Mouse (Mus musculus): Measurements from ENCODE around the gene Wdr25. TPM values are rescaled to one million over a fixed set of nuclear protein-coding genes. Genes with fewer than 3 reads are reported as not detected.

Gene Wdr25
- total and polyA plus RNA-seq, 3 experiments = 8.3 to 12.4 (median 10.8) TPM

- Histone ChIP-seq H3K9me3 (replicated peaks; ENCODE audit: low read length) (peaks cover 11% of the 10 kb centered on the region), H3K79me2 (replicated peaks; ENCODE audit: control insufficient read depth, extremely low read depth, insufficient read depth, poor library complexity, severe bottlenecking) (no peaks in the 10 kb centered on the region), H3K27me3 (replicated peaks) (peaks cover 2% of the 10 kb centered on the region), H3K27ac (ENCODE audit: insufficient read depth, low read depth) (no peak overlapping the region), H3K4me2 (ENCODE audit: insufficient read depth, low read depth, poor library complexity, severe bottlenecking) (no peak overlapping the region), H3K4me3 (replicated peaks in 1 of 3; ENCODE audit: low read depth in 2 of 3, low read length in 2 of 3, poor library complexity in 1 of 3) (no peak overlapping the region), H3K9ac (ENCODE audit: insufficient read depth, low read depth) (no peak overlapping the region), H3K4me1 (ENCODE audit: control insufficient read depth in 1 of 2, insufficient read depth in 2 of 2) (no peaks in the 10 kb centered on the region), H3K36me3 (replicated peaks in 1 of 2; ENCODE audit: control insufficient read depth in 1 of 2, insufficient read depth in 1 of 2, low read length in 1 of 2) (no peaks in the 10 kb centered on the region)
- TF ChIP-seq GABPA (IDR thresholded peaks at IDR 0.05; ENCODE audit: insufficient replicate concordance, low read depth, low read length) (no peak), USF1 (IDR thresholded peaks at IDR 0.05; ENCODE audit: low read depth, low read length) (no peak), E2F4 (IDR thresholded peaks at IDR 0.05; ENCODE audit: insufficient replicate concordance, low read depth, low read length) (no peak), ZMIZ1 (IDR thresholded peaks at IDR 0.05; ENCODE audit: low read depth, low read length) (no peak), EP300 (IDR thresholded peaks at IDR 0.05; ENCODE audit: low read length) (no peak), NRF1 (IDR thresholded peaks at IDR 0.05; ENCODE audit: low read depth, low read length) (no peak), CHD1 (IDR thresholded peaks at IDR 0.05; ENCODE audit: low read depth, low read length) (no peak), SIN3A (IDR thresholded peaks at IDR 0.05; ENCODE audit: low read length) (no peak), USF2 (conservative IDR thresholded peaks at IDR 0.05; ENCODE audit: low read depth, low read length) (no peak), MAFK (IDR thresholded peaks at IDR 0.05; ENCODE audit: insufficient replicate concordance, low read length) (no peak), MAX (IDR thresholded peaks at IDR 0.05; ENCODE audit: low read length) (no peak), NELFE (IDR thresholded peaks at IDR 0.05; ENCODE audit: low read depth, low read length) (no peak), TBP (conservative IDR thresholded peaks at IDR 0.05; ENCODE audit: low read depth, low read length) (no peak), MEF2A (IDR thresholded peaks at IDR 0.05; ENCODE audit: borderline replicate concordance, low read depth, low read length) (no peak), ZNF384 (IDR thresholded peaks at IDR 0.05; ENCODE audit: low read depth, low read length) (no peak), JUND (conservative IDR thresholded peaks at IDR 0.05; ENCODE audit: low read depth, low read length) (no peak), PAX5 (IDR thresholded peaks at IDR 0.05; ENCODE audit: low read length) (no peak)
- dilution Hi-C loops (cut with MboI; ENCODE audit: extremely low pct_ligation_motif_present, extremely low pct_unique_long_range_greater_than_20kb, low sequenced_read_pairs) (no loop called here), in situ Hi-C loops (cut with MboI; ENCODE audit: low pct_ligation_motif_present, low pct_unique_long_range_greater_than_20kb, low sequenced_read_pairs) (loop anchor here (25.0 kb wide), 1 partner anchor 330 kb away; no protein-coding TSS in a partner anchor)
- no peak for DNase-seq (ENCODE audit: extremely low read depth)
Observed at GRCm38 (mm10) chr12:109057736-109058135, 164.3 kb downstream of the Wdr25 start.

- no peak overlapping the region for H3K9ac ChIP-seq (ENCODE audit: insufficient read depth, low read depth)
- dilution Hi-C loops (cut with MboI; ENCODE audit: extremely low pct_ligation_motif_present, extremely low pct_unique_long_range_greater_than_20kb, low sequenced_read_pairs) (no loop called here), in situ Hi-C loops (cut with MboI; ENCODE audit: low pct_ligation_motif_present, low pct_unique_long_range_greater_than_20kb, low sequenced_read_pairs) (loop anchor here (25.0 kb wide), 1 partner anchor 329 kb away; no protein-coding TSS in a partner anchor)
- H3K27me3 ChIP-seq (replicated peaks) = peaks cover 2% of the 10 kb centered on the region
- no peak overlapping the region for H3K4me2 ChIP-seq (ENCODE audit: insufficient read depth, low read depth, poor library complexity, severe bottlenecking)
- no peak overlapping the region for H3K27ac ChIP-seq (ENCODE audit: insufficient read depth, low read depth)
- peaks cover 3% of the 10 kb centered on the region for H3K9me3 ChIP-seq (replicated peaks; ENCODE audit: low read length)
- H3K4me1 ChIP-seq (ENCODE audit: control insufficient read depth in 1 of 2, insufficient read depth in 2 of 2) = no peaks in the 10 kb centered on the region
- no peaks in the 10 kb centered on the region for H3K36me3 ChIP-seq (replicated peaks in 1 of 2; ENCODE audit: control insufficient read depth in 1 of 2, insufficient read depth in 1 of 2, low read length in 1 of 2)
- H3K4me3 ChIP-seq (replicated peaks in 1 of 3; ENCODE audit: low read depth in 2 of 3, low read length in 2 of 3, poor library complexity in 1 of 3) = no peak overlapping the region
- H3K79me2 ChIP-seq (replicated peaks; ENCODE audit: control insufficient read depth, extremely low read depth, insufficient read depth, poor library complexity, severe bottlenecking) = no peaks in the 10 kb centered on the region
- TF ChIP-seq RCOR1 (conservative IDR thresholded peaks at IDR 0.05; ENCODE audit: low read depth, low read length) = no peak
- no peak for TF ChIP-seq MEF2A (IDR thresholded peaks at IDR 0.05; ENCODE audit: borderline replicate concordance, low read depth, low read length)
- TF ChIP-seq ZMIZ1 (IDR thresholded peaks at IDR 0.05; ENCODE audit: low read depth, low read length) = no peak
- TF ChIP-seq USF1 (IDR thresholded peaks at IDR 0.05; ENCODE audit: low read depth, low read length) = no peak
- no peak for TF ChIP-seq JUN (IDR thresholded peaks at IDR 0.05; ENCODE audit: insufficient read depth, low read depth, low read length)
- TF ChIP-seq BHLHE40 (IDR thresholded peaks at IDR 0.05; ENCODE audit: low read depth, low read length) = no peak
- no peak for TF ChIP-seq RAD21 (IDR thresholded peaks at IDR 0.05; ENCODE audit: low read depth, low read length)
- no peak for TF ChIP-seq SIN3A (IDR thresholded peaks at IDR 0.05; ENCODE audit: low read length)
- no peak for TF ChIP-seq ETS1 (conservative IDR thresholded peaks at IDR 0.05; ENCODE audit: low read depth, low read length)
- TF ChIP-seq SMC3 (IDR thresholded peaks at IDR 0.05; ENCODE audit: low read depth, low read length) = no peak
- no peak for DNase-seq (ENCODE audit: extremely low read depth)
Observed at GRCm38 (mm10) chr12:109058660-109059059, 165.2 kb downstream of the Wdr25 start.
